14 mouse cellular contexts compared by ENCODE assay signal in the genomic region with DNA sequence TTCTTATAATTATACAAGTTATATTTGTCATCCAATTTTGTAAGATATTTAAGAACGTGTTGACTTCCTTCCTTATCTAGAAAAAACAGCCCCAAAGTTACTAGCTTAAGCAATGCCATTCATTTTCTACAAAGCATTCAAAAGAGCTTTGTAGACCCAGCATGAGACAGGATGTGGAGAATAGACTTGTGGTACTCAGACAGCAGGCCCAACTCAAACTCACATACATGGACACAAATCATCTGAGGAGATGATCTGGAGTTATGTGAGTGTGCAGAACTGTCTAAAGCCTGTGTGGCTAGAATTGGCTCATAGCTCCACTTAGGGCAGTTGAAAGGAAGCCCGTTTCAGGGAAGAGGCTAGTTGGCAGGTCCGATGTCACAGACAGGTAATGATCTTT.
"Had no signal": no experiment of that assay in that cellular context is flagged by ENCODE, and none has a peak within 500 bp of the region (broad histone marks: within the 10 kb centered on the region; RNA-seq: fewer than 3 reads in every experiment).

No protein-coding gene starts in this region.

- H3K4me1 ChIP-seq: limb, embryonic 12.5 days; liver, embryonic 13.5 days; midbrain, embryonic 13.5 days; neural tube, embryonic 15.5 days had no signal

- ATAC-seq: intestine, embryonic 16.5 days; liver, postnatal 0 days; midbrain, embryonic 13.5 days had no signal

- H3K4me2 ChIP-seq: limb, embryonic 12.5 days; liver, embryonic 13.5 days; midbrain, embryonic 13.5 days; neural tube, embryonic 15.5 days had no signal

- H3K27me3 ChIP-seq: limb, embryonic 12.5 days; liver, embryonic 13.5 days; megakaryocyte, embryonic 14.5 days; midbrain, embryonic 13.5 days; neural tube, embryonic 15.5 days had no signal

- H3K27ac ChIP-seq: limb, embryonic 12.5 days; liver, embryonic 13.5 days; midbrain, embryonic 13.5 days; neural tube, embryonic 15.5 days had no signal

- H3K9ac ChIP-seq: limb, embryonic 12.5 days; liver, embryonic 13.5 days; liver, postnatal 0 days; midbrain, embryonic 13.5 days; neural tube, embryonic 15.5 days had no signal

- DNase-seq: kidney, adult 2 months; kidney, postnatal 36 days; layer of hippocampus, adult 9-11 months; layer of hippocampus, postnatal 36 days; liver; liver, embryonic 13.5 days; liver, postnatal 0 days; right cerebral cortex, adult 18-20 months; right cerebral cortex, postnatal 25 days had no signal

- H3K4me3 ChIP-seq: limb, embryonic 12.5 days; liver, embryonic 13.5 days; megakaryocyte, embryonic 14.5 days; midbrain, embryonic 13.5 days; neural tube, embryonic 15.5 days had no signal

- H3K36me3 ChIP-seq: limb, embryonic 12.5 days; liver, embryonic 13.5 days had no signal

- H3K9me3 ChIP-seq: limb, embryonic 12.5 days; liver, embryonic 13.5 days; megakaryocyte, embryonic 14.5 days; midbrain, embryonic 13.5 days; neural tube, embryonic 15.5 days had no signal
